Mouse (Mus musculus) megakaryocyte-erythroid progenitor cell, adult 5-6 weeks (primary cell): Measurements from ENCODE around the gene Rita1. TPM values are rescaled to one million over a fixed set of nuclear protein-coding genes. Genes with fewer than 3 reads are reported as not detected.

Experiments
- ATAC-seq: replicated peaks from 2 replicates; pipeline ENCODE4 v1.8.0; 2016; ENCODE audit warnings: mild to moderate bottlenecking, inconsistent platforms; ENCODE audit not compliant: severe bottlenecking, poor library complexity, low FRiP score, low TSS enrichment
- total RNA-seq, 2 experiments: library from RNA; stranded (forward) in 1 of 2; stranded (reverse) in 1 of 2; fragments of 200-1000, 215-1000 nt in 1 of 2; fragments of >200 nt in 1 of 2; fragmentation: Nextera tagmentation in 1 of 2; gene quantifications; 2 replicates each; pipeline ENCODE4 v1.2.3; 2014 to 2017

Gene Rita1
- total RNA-seq, 2 experiments from 2014 or later = 5.5 to 11.8 TPM

GRCm38 (mm10) chr5:120631128-120631527 lies 18.7 kb upstream of the Rita1 start:
- ATAC-seq = no peak

GRCm38 (mm10) chr5:120628624-120629023 lies 16.2 kb upstream of the Rita1 start:
- ATAC-seq = peak; percentile 19; the same call in 1 of the 2 replicates

- no peak for ATAC-seq
Measured at GRCm38 (mm10) chr5:120627515-120628300, 15.3 kb upstream of the Rita1 start.

GRCm38 (mm10) chr5:120626399-120626798 lies 14.0 kb upstream of the Rita1 start:
- ATAC-seq = peak; percentile 37; the same call in 1 of the 2 replicates

DNA sequence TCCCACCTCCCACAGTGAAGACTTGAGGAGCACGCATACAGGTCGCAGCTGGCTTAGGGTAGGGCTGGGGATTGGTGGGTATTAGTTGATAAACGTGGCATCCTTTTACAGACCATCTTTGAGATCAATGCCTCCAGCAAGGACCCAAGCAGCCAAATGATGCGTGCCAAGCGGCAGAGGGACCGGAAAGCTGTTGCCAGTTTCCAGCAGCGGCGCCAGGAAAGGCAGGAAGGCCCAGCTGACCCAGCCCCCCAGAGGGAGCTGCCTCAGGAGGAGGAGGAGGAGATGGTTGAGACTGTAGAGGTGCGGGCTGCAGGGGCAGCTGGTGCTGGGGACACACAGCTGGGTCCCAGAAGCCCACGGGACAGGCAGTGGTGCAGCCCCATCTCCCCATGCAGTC lies 12.0 kb upstream of the Rita1 start:
- no peak for ATAC-seq

GRCm38 (mm10) chr5:120622198-120622851 lies 9.9 kb upstream of the Rita1 start:
- no peak for ATAC-seq

DNA sequence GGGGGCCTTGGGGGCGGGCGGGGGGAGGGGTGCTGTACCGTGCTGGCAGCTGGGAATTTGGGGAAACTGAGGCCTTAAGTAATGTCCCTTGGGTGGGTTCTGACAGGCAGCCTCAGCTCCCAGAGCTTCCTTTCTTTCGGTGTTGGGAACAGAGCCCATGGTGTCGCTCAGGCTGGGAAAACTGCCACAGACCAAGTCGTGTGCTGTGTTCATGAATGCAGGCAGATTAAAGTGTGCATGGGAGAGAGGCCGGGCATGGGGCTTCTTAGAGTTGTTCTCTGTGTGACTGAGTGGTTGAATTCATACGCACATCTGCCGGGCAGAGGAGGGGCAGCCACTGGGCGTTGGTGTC lies 9.4 kb upstream of the Rita1 start:
- no peak for ATAC-seq

GRCm38 (mm10) chr5:120621078-120621765 lies 8.8 kb upstream of the Rita1 start:
- ATAC-seq = no peak

DNA sequence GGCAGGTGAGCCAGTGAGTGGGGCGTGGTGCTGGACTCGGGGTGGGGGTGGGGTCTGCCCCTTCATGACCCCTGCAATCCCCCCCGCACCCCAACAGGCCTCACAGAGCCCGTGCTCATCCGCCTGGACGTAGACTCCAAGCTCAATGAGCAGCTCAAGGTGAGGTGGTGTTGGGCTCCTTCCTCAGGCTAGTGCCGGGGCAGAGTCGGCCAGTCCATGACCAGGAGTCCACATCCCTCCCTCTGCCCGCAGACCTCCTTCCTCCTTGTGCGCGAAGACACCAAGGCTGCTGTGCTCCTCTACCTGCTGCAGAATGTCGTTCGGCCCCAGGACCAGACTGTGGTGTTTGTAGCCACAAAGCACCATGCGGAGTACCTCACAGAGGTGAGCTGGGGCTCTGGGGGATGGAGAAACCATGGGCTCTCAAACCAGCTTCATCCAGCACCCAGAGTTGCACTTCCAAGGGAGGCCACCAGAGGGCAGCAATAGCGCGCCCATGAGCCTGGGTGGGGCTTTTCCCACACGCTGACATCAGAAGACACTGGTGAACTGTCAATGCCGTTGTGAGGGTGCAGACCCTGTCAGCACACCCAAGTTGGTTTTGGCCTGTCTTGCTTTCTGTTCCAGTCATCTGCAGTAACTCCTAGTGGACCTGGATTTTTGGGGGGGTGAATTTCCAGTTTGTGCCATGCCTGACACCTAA lies 8.1 kb upstream of the Rita1 start:
- peak; percentile 46 for ATAC-seq

DNA sequence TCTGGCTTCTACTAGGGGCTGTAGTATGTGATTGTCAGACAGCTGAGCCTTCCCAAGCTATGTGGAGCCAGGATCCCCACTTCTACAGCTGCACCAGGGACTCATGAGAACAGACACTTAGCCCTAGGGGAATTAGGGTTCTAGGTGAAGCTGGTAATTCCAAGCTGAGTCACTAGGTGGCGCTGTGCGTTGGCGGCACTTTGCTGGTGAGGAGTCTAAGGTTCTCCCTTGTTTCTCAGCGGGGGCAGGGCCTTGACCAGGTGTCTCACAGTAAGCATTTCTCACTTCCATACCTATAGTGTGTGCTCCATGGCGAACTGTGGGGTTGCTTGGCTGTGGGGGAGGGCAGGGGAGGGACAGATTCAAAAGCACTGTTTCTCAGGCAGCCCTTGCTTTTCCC lies 6.8 kb upstream of the Rita1 start:
- ATAC-seq = no peak

DNA sequence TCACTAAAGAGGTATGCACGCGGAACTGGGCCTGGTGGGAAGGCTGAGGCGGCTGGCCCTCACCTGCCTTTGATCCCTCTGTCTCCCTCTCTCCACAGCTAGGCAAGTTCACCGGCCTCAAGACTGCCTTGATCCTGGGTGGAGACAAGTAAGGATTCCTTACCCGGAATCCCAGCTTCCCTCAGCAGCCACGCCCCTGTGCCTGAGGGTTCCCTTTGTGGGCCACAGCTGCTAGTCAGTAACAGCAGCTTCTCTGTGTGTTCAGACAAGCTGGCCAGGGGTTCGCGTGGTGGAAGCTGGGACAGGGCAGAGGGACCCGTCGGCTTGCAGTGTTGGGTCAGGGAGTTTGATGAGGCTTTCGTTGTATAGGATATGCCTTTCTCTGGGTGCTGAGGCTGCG lies 6.4 kb upstream of the Rita1 start:
- ATAC-seq = no peak

DNA sequence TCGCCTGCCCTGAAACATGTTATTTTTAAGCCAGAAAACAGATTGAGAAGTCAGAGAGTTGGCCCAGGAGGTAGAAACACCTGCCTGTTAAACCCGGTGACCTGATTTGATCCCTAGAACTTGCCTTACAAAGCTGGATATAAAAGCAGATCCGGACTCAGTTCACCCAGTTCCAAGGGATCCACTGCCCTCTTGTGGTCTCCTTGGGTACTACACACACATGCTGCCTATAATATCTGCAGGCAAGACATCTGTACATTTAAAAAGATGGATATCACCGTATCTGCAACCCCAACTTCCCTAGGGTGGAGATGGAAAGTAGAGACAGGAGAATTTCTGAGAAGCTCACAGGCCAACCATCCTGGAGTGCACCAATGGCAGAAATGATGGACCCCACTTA lies 3.5 kb upstream of the Rita1 start:
- no peak for ATAC-seq

- ATAC-seq = peak; percentile 87
Measured at GRCm38 (mm10) chr5:120612822-120613604, 624 bp upstream of the Rita1 start.

GRCm38 (mm10) chr5:120611416-120611815 lies 973 bp downstream of the Rita1 start:
- no peak for ATAC-seq

- ATAC-seq = no peak
Measured at GRCm38 (mm10) chr5:120610906-120611305, 1.5 kb downstream of the Rita1 start.

DNA sequence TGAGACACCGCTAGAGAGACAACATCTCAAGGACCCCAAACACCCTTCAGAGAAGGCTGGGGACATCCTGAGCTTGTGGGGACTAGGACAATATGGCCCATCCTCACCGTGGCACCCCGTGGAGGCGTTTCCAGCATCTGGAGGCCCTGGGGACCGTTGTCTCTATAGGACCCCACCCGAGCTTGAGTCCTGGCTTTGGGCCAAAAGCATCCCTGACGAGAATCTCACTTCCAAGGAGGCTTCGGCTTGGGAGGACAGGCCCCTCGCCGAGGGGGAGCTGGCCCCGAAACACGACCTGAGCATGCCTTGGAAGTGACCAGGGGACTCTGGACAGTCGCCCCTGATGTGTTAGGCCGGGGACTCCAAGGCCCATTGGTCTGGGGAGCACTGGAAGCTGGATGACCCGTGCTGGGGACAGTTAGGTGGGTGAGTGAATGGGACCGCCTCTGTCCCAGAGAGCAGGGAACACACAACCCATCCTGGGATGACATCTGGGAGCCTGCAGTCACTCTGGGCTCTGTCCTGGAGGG lies 3.1 kb downstream of the Rita1 start:
- ATAC-seq = no peak

- no peak for ATAC-seq
Measured at GRCm38 (mm10) chr5:120607335-120607734, 5.1 kb downstream of the Rita1 start.

GRCm38 (mm10) chr5:120606590-120607200 lies 5.7 kb downstream of the Rita1 start:
- no peak for ATAC-seq

- ATAC-seq = peak; percentile 60
Measured at GRCm38 (mm10) chr5:120605688-120606087, 6.7 kb downstream of the Rita1 start.
